Mouse (Mus musculus) activated CD4-positive, CD25-positive, alpha-beta regulatory T cell, adult 4 months (primary cell): ENCODE data around the gene Zfp574. TPM values are rescaled to one million over a fixed set of nuclear protein-coding genes. Genes with fewer than 3 reads are reported as not detected.

Experiments used
- ATAC-seq: one replicate; pipeline ENCODE4 v1.8.0; 2017
- polyA plus RNA-seq, 2 experiments: library from polyadenylated mRNA; unstranded; fragments of 100-300 nt; shearing (Covaris generic); gene quantifications; one replicate each; pipeline ENCODE4 v1.2.1; 2017

Gene Zfp574
- polyA plus RNA-seq, 2 experiments from 2014 or later: 8.9 to 14.2 TPM

- ATAC-seq: no peak
Observed at GRCm38 (mm10) chr7:25073924-25074323, 1.6 kb downstream of the Zfp574 start.

- ATAC-seq: no peak
Observed at GRCm38 (mm10) chr7:25076296-25076662, 3.9 kb downstream of the Zfp574 start.

GRCm38 (mm10) chr7:25076663-25077413, 4.5 kb downstream of the Zfp574 start:
- peak; percentile 97 for ATAC-seq

- ATAC-seq: peak; percentile 3
Observed at GRCm38 (mm10) chr7:25077414-25077755, 5.0 kb downstream of the Zfp574 start.

GRCm38 (mm10) chr7:25079496-25080026, 7.2 kb downstream of the Zfp574 start:
- ATAC-seq: no peak

- no peak for ATAC-seq
Observed at GRCm38 (mm10) chr7:25080431-25080830, 8.1 kb downstream of the Zfp574 start.

GRCm38 (mm10) chr7:25082510-25082909, 10.1 kb downstream of the Zfp574 start:
- ATAC-seq: peak; percentile 45

- no peak for ATAC-seq
Observed at GRCm38 (mm10) chr7:25084621-25085020, 12.3 kb downstream of the Zfp574 start.

GRCm38 (mm10) chr7:25086656-25087055, 14.3 kb downstream of the Zfp574 start:
- ATAC-seq: no peak

GRCm38 (mm10) chr7:25087256-25087912, 15.0 kb downstream of the Zfp574 start:
- no peak for ATAC-seq

GRCm38 (mm10) chr7:25087972-25088371, 15.6 kb downstream of the Zfp574 start:
- ATAC-seq: peak; percentile 24

- ATAC-seq: peak; percentile 21
Observed at GRCm38 (mm10) chr7:25088531-25088930, 16.2 kb downstream of the Zfp574 start.

- peak; percentile 37 for ATAC-seq
Observed at GRCm38 (mm10) chr7:25088968-25089367, 16.6 kb downstream of the Zfp574 start.

- ATAC-seq: no peak
Observed at GRCm38 (mm10) chr7:25089875-25090274, 17.5 kb downstream of the Zfp574 start.

- ATAC-seq: no peak
Observed at GRCm38 (mm10) chr7:25098169-25098568, 25.8 kb downstream of the Zfp574 start.

- ATAC-seq: no peak
Observed at GRCm38 (mm10) chr7:25099581-25099980, 27.2 kb downstream of the Zfp574 start.

- ATAC-seq: peak; percentile 80
Observed at GRCm38 (mm10) chr7:25105411-25106160, 33.2 kb downstream of the Zfp574 start.

- ATAC-seq: peak; percentile 57
Observed at GRCm38 (mm10) chr7:25106790-25107502, 34.6 kb downstream of the Zfp574 start.

GRCm38 (mm10) chr7:25109355-25109754, 37.0 kb downstream of the Zfp574 start:
- ATAC-seq: no peak

GRCm38 (mm10) chr7:25110336-25110735, 38.0 kb downstream of the Zfp574 start:
- ATAC-seq: no peak

- no peak for ATAC-seq
Observed at GRCm38 (mm10) chr7:25112178-25112955, 40.0 kb downstream of the Zfp574 start.
